Mouse (Mus musculus): ENCODE data around the gene Postn.

The Postn gene

GRCm38 (mm10) chr3:54420189-54420928, 59.5 kb downstream of the Postn start:
- DNase-seq (ENCODE audit: low spot score), result no peak

GRCm38 (mm10) chr3:54420983-54421382, 60.1 kb downstream of the Postn start:
- DNase-seq (ENCODE audit: low spot score), result no peak

GRCm38 (mm10) chr3:54421666-54422065, 60.8 kb downstream of the Postn start:
- DNase-seq (ENCODE audit: low spot score), result no peak

- no peak for DNase-seq (ENCODE audit: low spot score)
Measured at GRCm38 (mm10) chr3:54424146-54424545, 63.2 kb downstream of the Postn start.

GRCm38 (mm10) chr3:54431663-54432062, 70.8 kb downstream of the Postn start:
- DNase-seq (ENCODE audit: low spot score), result no peak

- no peak for DNase-seq (ENCODE audit: low spot score)
Measured at GRCm38 (mm10) chr3:54432167-54432566, 71.3 kb downstream of the Postn start.

- DNase-seq (ENCODE audit: low spot score), result no peak
Measured at GRCm38 (mm10) chr3:54432605-54433004, 71.7 kb downstream of the Postn start.

GRCm38 (mm10) chr3:54434571-54434970, 73.7 kb downstream of the Postn start:
- DNase-seq (ENCODE audit: low spot score), result no peak

GRCm38 (mm10) chr3:54436373-54436964, 75.6 kb downstream of the Postn start:
- no peak for DNase-seq (ENCODE audit: low spot score)

Measured in spleen, adult 12 weeks (tissue).